Mouse (Mus musculus) liver, embryonic 14.5 days (tissue): ENCODE measurements around the gene Tjp2. TPM values are rescaled to one million over a fixed set of nuclear protein-coding genes. Genes with fewer than 3 reads are reported as not detected.

ENCODE experiments used
- ATAC-seq: fragments of 200-750 bp; cut with Nextera tagmentation; 2 replicates; pipeline ENCODE4 v1.8.0; 2017; ENCODE audit warnings: moderate number of reproducible peaks, mild to moderate bottlenecking, moderate library complexity; ENCODE audit not compliant: insufficient read depth
- DNase-seq, 3 experiments: peaks; one replicate each; pipeline ENCODE4 v3.0.0-alpha.2; 2012 to 2013; ENCODE audit warnings: low read depth in 3 of 3, low spot score in 3 of 3
- H3K27ac ChIP-seq: fragments of 300-500 bp; sonication (generic); 2 replicates; pipeline ENCODE4 v1.5.1; 2014; ENCODE audit warnings: moderate library complexity, mild to moderate bottlenecking, control low read depth, inconsistent platforms
- H3K27me3 ChIP-seq: fragments of 300-500 bp; sonication (generic); 2 replicates; pipeline ENCODE4 v1.6.1; 2014; ENCODE audit warnings: mild to moderate bottlenecking, low read length, moderate library complexity; ENCODE audit not compliant: control insufficient read depth, insufficient read depth
- H3K36me3 ChIP-seq: fragments of 300-500 bp; sonication (generic); replicated peaks from 2 replicates; pipeline ENCODE4 v1.6.1; 2014; ENCODE audit warnings: low read depth; ENCODE audit not compliant: control insufficient read depth, insufficient read depth
- H3K4me1 ChIP-seq, 2 experiments: fragments of 200-500 bp in 1 of 2; fragments of 300-500 bp in 1 of 2; sonication (generic) in 1 of 2; replicated peaks; 2 replicates each; pipeline ENCODE4 v1.6.1; 2012 to 2014; ENCODE audit warnings: antibody characterized with exemption in 1 of 2, inconsistent platforms in 1 of 2, low read length in 1 of 2; ENCODE audit not compliant: control insufficient read depth in 2 of 2, insufficient read depth in 2 of 2
- H3K4me2 ChIP-seq: fragments of 300-500 bp; sonication (generic); 2 replicates; pipeline ENCODE4 v1.6.1; 2014; ENCODE audit warnings: low read depth, mild to moderate bottlenecking, control low read depth, moderate library complexity
- H3K4me3 ChIP-seq, 2 experiments: fragments of 200-500 bp in 1 of 2; fragments of 300-500 bp in 1 of 2; sonication (generic) in 1 of 2; 2 replicates each; pipeline ENCODE4 v1.5.1; 2012 to 2014; ENCODE audit warnings: low read depth in 2 of 2, low read length in 2 of 2, mild to moderate bottlenecking in 2 of 2, control low read depth in 1 of 2, inconsistent platforms in 1 of 2, moderate library complexity in 1 of 2; ENCODE audit not compliant: insufficient read depth in 1 of 2
- H3K9ac ChIP-seq: fragments of 300-500 bp; sonication (generic); replicated peaks from 2 replicates; pipeline ENCODE4 v1.6.1; 2014; ENCODE audit warnings: mild to moderate bottlenecking, control low read depth, moderate library complexity
- H3K9me3 ChIP-seq: fragments of 300-500 bp; sonication (generic); 2 replicates; pipeline ENCODE4 v1.6.1; 2016; ENCODE audit warnings: low read length, mixed read lengths; ENCODE audit not compliant: control insufficient read depth
- CTCF ChIP-seq: IDR thresholded peaks from 2 replicates; pipeline ENCODE4 v1.5.1; 2016; ENCODE audit warnings: antibody characterized with exemption, low read depth, control low read depth
- EP300 ChIP-seq: IDR thresholded peaks from 2 replicates; pipeline ENCODE4 v1.6.1; 2016; ENCODE audit warnings: antibody characterized with exemption, low read depth
- WGBS: fragments of 180-500 bp; shearing (Covaris S2); extraction: QIAGEN DNeasy Blood & Tissue Kit; methylation state at CpG from one replicate; pipeline ENCODE4 v1.1.7; 2014; ENCODE audit not compliant: insufficient replicate concordance; 5-methylcytosine and 5-hydroxymethylcytosine counted together
- polyA plus RNA-seq, 2 experiments: library from polyadenylated mRNA; depleted of rRNA in 1 of 2; stranded (reverse) in 1 of 2; unstranded in 1 of 2; fragments of >200 nt; fragmentation: Nextera tagmentation in 1 of 2; extraction: Ambion mirVana in 1 of 2; gene quantifications; 2 replicates each; pipeline versions ENCODE4 v1.2.1 to v1.2.3; 2012 to 2014

Gene Tjp2
- polyA plus RNA-seq, 2 experiments = 2.9 to 3.2 TPM

DNA sequence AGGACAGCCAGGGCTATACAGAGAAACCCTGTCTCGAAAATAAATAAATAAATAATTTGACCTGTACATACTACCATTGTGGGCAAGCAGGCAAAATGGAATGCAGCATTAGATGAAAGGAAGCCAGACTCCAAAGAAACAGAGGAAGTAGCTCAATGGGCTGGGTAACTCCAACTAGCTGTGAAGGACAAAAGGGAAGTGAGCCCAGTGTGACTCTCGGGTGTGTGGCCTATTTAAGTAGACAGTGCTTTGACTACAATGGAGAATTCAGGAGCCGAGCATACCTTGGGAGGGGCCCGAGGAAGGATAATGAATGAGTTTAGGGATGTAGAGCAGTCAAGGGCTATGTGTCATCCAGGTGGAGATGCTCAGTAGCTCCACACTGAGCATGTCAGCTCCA is 48.1 kb downstream of the Tjp2 start:
- no peak overlapping the region for H3K27ac ChIP-seq
- WGBS = 40% methylated on average over 4 of the region's 4 CpGs
- H3K9me3 ChIP-seq = no peaks in the 10 kb centered on the region
- TF ChIP-seq CTCF (no peak), EP300 (no peak)
- ATAC-seq (no peak), DNase-seq (no peak)
- no peak overlapping the region for H3K4me3 ChIP-seq
- 0 out of 4 replicates have a peak, but pooled peaks cover 0 to 7% of the 10 kb centered on the region in 2 experiments for H3K4me1 ChIP-seq
- no peak overlapping the region for H3K4me2 ChIP-seq
- H3K9ac ChIP-seq = no peak overlapping the region
- H3K27me3 ChIP-seq = peaks cover 29% of the 10 kb centered on the region
- no peaks in the 10 kb centered on the region for H3K36me3 ChIP-seq

GRCm38 (mm10) chr19:24174896-24175295 is 49.9 kb downstream of the Tjp2 start:
- no peak for DNase-seq
- H3K4me2 ChIP-seq = peak overlapping the region; percentile 73
- peak overlapping the region; percentile 66 to 81; a peak in 3 of 4 replicates for H3K4me3 ChIP-seq
- H3K4me1 ChIP-seq = 0 out of 4 replicates have a peak, but pooled peaks cover 0 to 7% of the 10 kb centered on the region in 2 experiments
- peaks cover 29% of the 10 kb centered on the region for H3K27me3 ChIP-seq
- H3K9ac ChIP-seq = no peak overlapping the region
- no peak for TF ChIP-seq EP300
- no peak for TF ChIP-seq CTCF
- H3K9me3 ChIP-seq = no peaks in the 10 kb centered on the region
- ATAC-seq = no peak
- H3K27ac ChIP-seq = no peak overlapping the region
- H3K36me3 ChIP-seq = no peaks in the 10 kb centered on the region
- WGBS = 3% methylated on average over 13 of the region's 13 CpGs

DNA sequence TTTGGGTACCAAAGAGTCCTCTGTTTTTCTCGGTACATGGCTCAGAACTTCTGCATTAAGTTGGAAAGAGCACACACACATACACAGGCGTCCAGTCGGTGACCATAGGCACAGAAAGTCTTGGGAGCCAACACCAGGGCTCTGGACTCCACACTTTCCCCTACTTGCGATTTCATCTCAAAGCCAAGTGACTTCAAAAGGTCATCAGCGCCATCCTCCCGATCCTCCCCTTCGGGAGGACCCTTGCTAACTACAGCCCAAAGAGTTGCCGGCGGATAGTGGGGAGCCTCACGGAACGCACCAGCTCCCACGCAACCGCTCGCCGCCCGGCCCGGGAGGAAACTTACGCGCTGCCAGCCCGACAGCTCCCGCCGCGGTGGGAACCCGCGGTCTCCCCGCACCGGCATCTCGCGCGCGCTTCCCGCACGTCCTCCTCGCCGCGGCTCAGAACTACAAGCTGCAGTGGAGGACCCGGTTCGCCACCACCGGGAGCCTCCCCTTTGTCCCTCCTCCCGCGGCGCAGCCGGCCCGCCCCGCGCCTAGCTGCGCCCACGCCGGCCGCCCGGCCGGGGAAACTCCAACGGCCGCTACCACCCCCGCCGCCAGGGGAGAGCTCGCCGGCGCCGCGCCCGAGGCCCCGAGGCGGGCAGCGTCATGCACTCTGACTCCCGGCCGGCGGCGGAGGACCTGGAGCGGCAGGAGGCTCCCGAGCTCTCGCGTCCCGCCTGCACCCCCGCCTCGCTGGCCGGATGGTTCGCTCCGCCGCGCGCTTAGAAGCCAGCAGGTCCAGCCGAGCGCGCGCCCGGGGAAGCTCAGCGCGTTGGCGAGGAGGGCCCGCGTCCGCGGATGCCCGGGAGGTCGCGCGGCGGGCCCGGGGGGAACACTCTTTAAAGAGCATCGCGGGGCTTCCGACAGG is 51.0 kb downstream of the Tjp2 start:
- Histone ChIP-seq H3K4me1 (0 out of 4 replicates have a peak, but pooled peaks cover 0 to 7% of the 10 kb centered on the region in 2 experiments), H3K27ac (no peak overlapping the region), H3K4me2 (peak overlapping the region; percentile 73), H3K27me3 (peaks cover 29% of the 10 kb centered on the region), H3K9me3 (no peaks in the 10 kb centered on the region), H3K36me3 (no peaks in the 10 kb centered on the region), H3K9ac (peak overlapping the region; percentile 38), H3K4me3 (peak overlapping the region; percentile 66 to 81)
- ATAC-seq = peak; percentile 90
- TF ChIP-seq EP300 = no peak
- no peak for TF ChIP-seq CTCF
- WGBS = under 1% methylated on average over 103 of the region's 103 CpGs
- DNase-seq = peak; percentile 56 to 62 (median 61)

DNA sequence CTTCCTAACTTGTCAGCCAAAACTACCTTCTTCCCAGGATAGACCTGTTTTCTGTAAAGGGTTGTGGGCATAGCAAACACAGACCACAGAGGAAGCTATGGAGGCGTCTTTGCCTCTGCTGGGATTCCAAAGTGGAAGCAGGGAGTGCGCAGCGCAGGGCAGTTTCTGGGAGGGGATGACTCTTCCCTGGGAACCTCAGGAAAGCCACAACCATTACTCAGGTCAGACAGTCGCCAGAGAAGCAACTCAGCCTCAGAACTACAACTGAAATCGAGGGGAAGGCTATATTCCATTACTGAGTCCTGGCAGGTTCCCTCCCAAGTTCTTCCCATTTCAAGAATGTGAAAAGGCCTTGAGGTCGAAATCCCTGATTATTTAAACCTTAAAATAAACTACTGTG is 51.8 kb downstream of the Tjp2 start:
- WGBS = 46% methylated on average over 6 of the region's 6 CpGs
- Histone ChIP-seq H3K36me3 (no peaks in the 10 kb centered on the region), H3K4me3 (peak overlapping the region in 1 of 2 experiments; percentile 66; a peak in 2 of 4 replicates), H3K9ac (no peak overlapping the region), H3K9me3 (no peaks in the 10 kb centered on the region), H3K27ac (no peak overlapping the region), H3K4me2 (peak overlapping the region; percentile 73), H3K4me1 (0 out of 4 replicates have a peak, but pooled peaks cover 0 to 7% of the 10 kb centered on the region in 2 experiments), H3K27me3 (peaks cover 29% of the 10 kb centered on the region)
- no peak for TF ChIP-seq EP300
- TF ChIP-seq CTCF = no peak
- ATAC-seq (no peak), DNase-seq (no peak)

GRCm38 (mm10) chr19:24168531-24168930 is 56.3 kb downstream of the Tjp2 start:
- no peak overlapping the region for H3K4me3 ChIP-seq
- H3K9me3 ChIP-seq = no peaks in the 10 kb centered on the region
- 64% methylated on average over 10 of the region's 10 CpGs for WGBS
- H3K27me3 ChIP-seq = peaks cover 9% of the 10 kb centered on the region
- no peak for TF ChIP-seq EP300
- no peak for TF ChIP-seq CTCF
- no peak for DNase-seq
- no peak overlapping the region for H3K27ac ChIP-seq
- no peaks in the 10 kb centered on the region for H3K36me3 ChIP-seq
- no peak for ATAC-seq
- H3K9ac ChIP-seq = no peak overlapping the region
- no peak overlapping the region for H3K4me2 ChIP-seq
- H3K4me1 ChIP-seq = peaks cover 2 to 16% of the 10 kb centered on the region in 2 experiments; a peak in 3 of 4 replicates
